Mouse (Mus musculus): ENCODE results near the gene Ring1. TPM values are rescaled to one million over a fixed set of nuclear protein-coding genes. Genes with fewer than 3 reads are reported as not detected.
A peak's percentile ranks its signal among the peaks of the same experiment; 100 is the strongest.
"Not testable (repeated sequence)": the region's sequence is repeated elsewhere in the genome, so short reads cannot be mapped to it uniquely, and the experiment has no call there.

Ring1 gene
- polyA plus RNA-seq, 1 experiment from 2014 or later = 20.4 TPM

- peaks cover 10% of the 10 kb centered on the region for H3K4me1 ChIP-seq (replicated peaks; ENCODE audit: control insufficient read depth, insufficient read depth, low read length)
- peak within 1 kb of the TSS; percentile 51 for H3K4me3 ChIP-seq (replicated peaks; ENCODE audit: low read length)
- peak within 1 kb of the TSS; percentile 92 for H3K4me2 ChIP-seq (ENCODE audit: low read length)
- WGBS = under 1% methylated on average over 30 of the region's 30 CpGs
- H3K36me3 ChIP-seq (ENCODE audit: control insufficient read depth, insufficient read depth) = no peaks in the 10 kb centered on the region
- H3K27ac ChIP-seq (ENCODE audit: low read length) = no peak within 1 kb of the TSS
- peak; percentile 45; the same call in 1 of the 2 replicates for ATAC-seq
- peak within 1 kb of the TSS; percentile 51 for H3K9ac ChIP-seq (replicated peaks; ENCODE audit: low read depth, low read length)
- H3K9me3 ChIP-seq (ENCODE audit: control insufficient read depth, low read length) = no peaks in the 10 kb centered on the region
- H3K27me3 ChIP-seq (replicated peaks; ENCODE audit: control insufficient read depth, insufficient read depth, low read length) = 0 out of 2 replicates have a peak, but pooled peaks cover 4% of the 10 kb centered on the region
Observed at GRCm38 (mm10) chr17:34000150-34000537, 24.3 kb downstream of the Ring1 start, which contains the start of gene H2-K1. H2-K1 (minus strand) TSS chr17:34000347.

DNA sequence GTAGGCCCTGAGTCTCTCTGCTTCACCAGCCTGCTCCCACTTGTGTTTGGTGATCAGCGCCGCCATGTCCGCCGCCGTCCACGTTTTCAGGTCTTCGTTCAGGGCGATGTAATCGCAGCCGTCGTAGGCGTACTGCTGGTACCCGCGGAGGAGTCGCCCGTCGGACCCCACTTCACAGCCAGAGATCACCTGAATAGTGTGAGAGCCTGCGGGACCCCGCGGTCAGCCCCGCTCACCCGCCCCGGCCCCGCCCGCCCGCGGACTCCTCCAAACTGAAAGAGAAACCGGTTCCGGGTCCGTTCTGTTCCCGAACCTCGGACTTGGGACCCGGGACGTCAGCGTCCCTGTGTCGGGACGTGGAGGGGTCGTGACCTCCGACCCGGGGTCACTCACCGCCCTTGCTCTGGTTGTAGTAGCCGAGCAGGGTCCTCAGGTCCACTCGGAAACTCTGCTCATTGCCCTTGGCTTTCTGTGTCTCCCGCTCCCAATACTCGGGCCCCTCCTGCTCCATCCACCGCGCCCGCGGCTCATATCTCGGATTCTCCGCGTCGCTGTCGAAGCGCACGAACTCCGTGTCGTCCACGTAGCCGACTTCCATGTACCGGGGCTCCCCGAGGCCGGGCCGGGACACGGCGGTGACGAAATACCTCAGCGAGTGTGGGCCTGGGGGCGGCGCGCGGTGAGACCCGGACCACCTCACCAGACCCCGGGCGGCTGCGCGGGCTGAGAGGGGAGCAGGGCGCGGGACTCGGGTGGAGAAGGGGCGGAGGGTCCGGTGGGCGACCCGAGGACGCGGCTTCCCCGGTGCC, 24.9 kb downstream of the Ring1 start:
- Histone ChIP-seq H3K9ac (replicated peaks; ENCODE audit: low read depth, low read length) (peak overlapping the region; percentile 51), H3K27ac (ENCODE audit: low read length) (no peak overlapping the region), H3K36me3 (ENCODE audit: control insufficient read depth, insufficient read depth) (no peaks in the 10 kb centered on the region), H3K4me2 (ENCODE audit: low read length) (peak overlapping the region; percentile 92), H3K27me3 (replicated peaks; ENCODE audit: control insufficient read depth, insufficient read depth, low read length) (0 out of 2 replicates have a peak, but pooled peaks cover 4% of the 10 kb centered on the region), H3K4me3 (replicated peaks; ENCODE audit: low read length) (peak overlapping the region; percentile 51), H3K9me3 (ENCODE audit: control insufficient read depth, low read length) (no peaks in the 10 kb centered on the region), H3K4me1 (replicated peaks; ENCODE audit: control insufficient read depth, insufficient read depth, low read length) (peaks cover 10% of the 10 kb centered on the region)
- peak; percentile 12; the same call in 1 of the 2 replicates for ATAC-seq
- 2% methylated on average over 81 of the region's 87 CpGs for WGBS

DNA sequence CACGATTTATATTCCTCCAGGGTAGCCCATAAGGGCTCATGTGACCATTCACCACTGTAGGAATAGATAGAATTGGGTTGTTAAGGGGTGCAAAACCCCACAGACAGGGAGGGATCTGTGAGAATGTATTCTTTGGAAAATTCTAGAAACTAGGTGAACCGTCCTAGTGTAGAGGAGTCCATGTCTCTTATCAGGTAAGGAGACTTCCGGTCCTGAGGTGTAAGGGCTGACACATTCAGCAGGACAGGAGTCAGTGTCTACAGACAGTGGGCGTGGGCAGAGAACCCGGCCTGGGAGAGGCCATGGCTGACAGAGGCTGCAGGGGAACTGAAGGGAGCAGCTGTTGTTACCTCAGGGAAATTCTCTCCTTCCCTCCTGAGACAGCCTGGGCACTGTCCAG, 25.8 kb downstream of the Ring1 start:
- H3K36me3 ChIP-seq (ENCODE audit: control insufficient read depth, insufficient read depth); H3K9ac ChIP-seq (replicated peaks; ENCODE audit: low read depth, low read length); ATAC-seq; H3K4me1 ChIP-seq (replicated peaks; ENCODE audit: control insufficient read depth, insufficient read depth, low read length); H3K27ac ChIP-seq (ENCODE audit: low read length); H3K9me3 ChIP-seq (ENCODE audit: control insufficient read depth, low read length); H3K4me3 ChIP-seq (replicated peaks; ENCODE audit: low read length); H3K4me2 ChIP-seq (ENCODE audit: low read length); H3K27me3 ChIP-seq (replicated peaks; ENCODE audit: control insufficient read depth, insufficient read depth, low read length): not testable (repeated sequence)
- WGBS = 70% methylated on average over 5 of the region's 5 CpGs

GRCm38 (mm10) chr17:33997025-33997424, 27.5 kb downstream of the Ring1 start:
- not testable (repeated sequence) for H3K27me3 ChIP-seq (replicated peaks; ENCODE audit: control insufficient read depth, insufficient read depth, low read length); H3K4me2 ChIP-seq (ENCODE audit: low read length); H3K9me3 ChIP-seq (ENCODE audit: control insufficient read depth, low read length); H3K9ac ChIP-seq (replicated peaks; ENCODE audit: low read depth, low read length); H3K4me3 ChIP-seq (replicated peaks; ENCODE audit: low read length); H3K27ac ChIP-seq (ENCODE audit: low read length); H3K4me1 ChIP-seq (replicated peaks; ENCODE audit: control insufficient read depth, insufficient read depth, low read length); H3K36me3 ChIP-seq (ENCODE audit: control insufficient read depth, insufficient read depth); ATAC-seq
- WGBS = 91% methylated on average over 2 of the region's 2 CpGs

DNA sequence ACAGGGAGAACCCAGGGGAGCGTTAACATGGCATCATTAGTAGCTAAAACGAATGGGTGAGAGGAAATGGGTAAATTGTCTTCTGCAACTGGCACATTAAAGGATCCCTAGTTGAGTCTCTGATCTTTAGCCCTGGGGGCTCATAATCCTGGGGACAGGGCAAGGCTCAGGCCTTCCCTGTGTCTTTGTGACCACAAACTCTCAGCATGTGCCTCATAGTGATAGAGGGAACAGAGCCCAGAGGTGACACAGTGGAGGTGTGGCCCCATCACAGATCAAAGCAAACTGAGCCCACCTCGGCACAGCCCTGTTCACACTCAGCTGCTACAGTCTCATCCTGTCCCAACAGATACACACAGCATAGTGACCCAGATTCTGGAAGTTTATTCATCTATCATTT, 28.8 kb downstream of the Ring1 start:
- H3K27ac ChIP-seq (ENCODE audit: low read length) = no peak overlapping the region
- 80% methylated on average over 3 of the region's 3 CpGs for WGBS

GRCm38 (mm10) chr17:33994959-33995358, 29.5 kb downstream of the Ring1 start:
- peaks cover 6% of the 10 kb centered on the region for H3K4me1 ChIP-seq (replicated peaks; ENCODE audit: control insufficient read depth, insufficient read depth, low read length)
- no peak overlapping the region for H3K9ac ChIP-seq (replicated peaks; ENCODE audit: low read depth, low read length)
- H3K27ac ChIP-seq (ENCODE audit: low read length) = no peak overlapping the region
- 93% methylated on average over 8 of the region's 8 CpGs for WGBS
- no peak overlapping the region for H3K4me2 ChIP-seq (ENCODE audit: low read length)
- ATAC-seq = no peak
- H3K27me3 ChIP-seq (replicated peaks; ENCODE audit: control insufficient read depth, insufficient read depth, low read length) = 0 out of 2 replicates have a peak, but pooled peaks cover 4% of the 10 kb centered on the region
- H3K9me3 ChIP-seq (ENCODE audit: control insufficient read depth, low read length) = no peaks in the 10 kb centered on the region
- H3K36me3 ChIP-seq (ENCODE audit: control insufficient read depth, insufficient read depth) = no peaks in the 10 kb centered on the region
- no peak overlapping the region for H3K4me3 ChIP-seq (replicated peaks; ENCODE audit: low read length)

More for the DNA sequence above, 28.8 kb downstream of the Ring1 start:
- no peaks in the 10 kb centered on the region for H3K9me3 ChIP-seq (ENCODE audit: control insufficient read depth, low read length)
- 0 out of 2 replicates have a peak, but pooled peaks cover 4% of the 10 kb centered on the region for H3K27me3 ChIP-seq (replicated peaks; ENCODE audit: control insufficient read depth, insufficient read depth, low read length)
- no peaks in the 10 kb centered on the region for H3K36me3 ChIP-seq (ENCODE audit: control insufficient read depth, insufficient read depth)
- peaks cover 10% of the 10 kb centered on the region for H3K4me1 ChIP-seq (replicated peaks; ENCODE audit: control insufficient read depth, insufficient read depth, low read length)
- no peak overlapping the region for H3K4me2 ChIP-seq (ENCODE audit: low read length)
- no peak for ATAC-seq
- H3K9ac ChIP-seq (replicated peaks; ENCODE audit: low read depth, low read length) = no peak overlapping the region
- H3K4me3 ChIP-seq (replicated peaks; ENCODE audit: low read length) = no peak overlapping the region

DNA sequence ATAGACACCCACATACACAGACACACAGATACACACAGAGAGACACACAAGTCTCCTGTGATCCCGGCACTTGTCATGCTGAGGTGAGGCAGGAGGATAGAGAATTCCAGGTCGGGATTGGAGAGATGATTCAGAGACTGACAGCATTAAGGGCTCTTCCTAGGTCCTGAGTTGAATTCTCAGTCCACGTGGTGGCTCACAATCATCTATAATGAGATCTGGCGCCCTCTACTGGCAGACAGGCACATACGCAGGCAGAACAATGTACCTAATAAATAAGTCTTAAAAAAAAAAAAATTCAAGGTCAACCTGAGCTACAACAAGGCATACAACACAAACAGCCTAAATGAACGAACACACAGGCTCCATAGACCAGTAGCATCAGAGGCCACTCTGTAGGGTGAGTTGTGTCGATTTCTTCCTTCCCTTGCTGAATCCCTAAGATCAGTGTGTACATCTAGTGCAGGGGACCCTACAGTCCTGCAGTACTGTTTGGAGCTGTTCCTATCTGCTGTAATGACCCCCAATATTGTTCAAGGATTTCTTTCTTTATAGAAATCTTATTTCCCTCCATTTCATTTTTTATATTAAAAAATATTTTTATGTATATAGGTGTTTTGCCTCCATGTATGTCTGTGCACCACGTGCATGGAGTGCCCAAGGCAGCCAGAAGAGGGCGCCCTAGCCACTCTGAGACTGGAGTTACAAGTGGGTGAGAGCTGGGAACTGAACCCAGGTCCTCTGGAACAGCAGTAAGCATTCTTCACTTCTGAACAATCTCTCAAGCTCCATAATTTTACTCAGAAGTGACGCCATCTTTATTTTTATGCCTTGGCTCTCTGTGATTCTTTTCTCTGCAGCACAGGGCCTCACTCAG, 32.5 kb downstream of the Ring1 start:
- no peaks in the 10 kb centered on the region for H3K9me3 ChIP-seq (ENCODE audit: control insufficient read depth, low read length)
- no peak overlapping the region for H3K27ac ChIP-seq (ENCODE audit: low read length)
- H3K4me2 ChIP-seq (ENCODE audit: low read length) = no peak overlapping the region
- H3K4me3 ChIP-seq (replicated peaks; ENCODE audit: low read length) = no peak overlapping the region
- 31% methylated on average over 10 of the region's 10 CpGs for WGBS
- 0 out of 2 replicates have a peak, but pooled peaks have one; percentile 40 for ATAC-seq
- H3K27me3 ChIP-seq (replicated peaks; ENCODE audit: control insufficient read depth, insufficient read depth, low read length) = 0 out of 2 replicates have a peak, but pooled peaks cover 4% of the 10 kb centered on the region
- H3K4me1 ChIP-seq (replicated peaks; ENCODE audit: control insufficient read depth, insufficient read depth, low read length) = no peaks in the 10 kb centered on the region
- no peak overlapping the region for H3K9ac ChIP-seq (replicated peaks; ENCODE audit: low read depth, low read length)
- H3K36me3 ChIP-seq (ENCODE audit: control insufficient read depth, insufficient read depth) = no peaks in the 10 kb centered on the region

GRCm38 (mm10) chr17:33982136-33982535, 42.3 kb downstream of the Ring1 start:
- Histone ChIP-seq H3K4me3 (replicated peaks; ENCODE audit: low read length) (peak overlapping the region; percentile 49), H3K4me1 (replicated peaks; ENCODE audit: control insufficient read depth, insufficient read depth, low read length) (peaks cover 19% of the 10 kb centered on the region), H3K4me2 (ENCODE audit: low read length) (peak overlapping the region; percentile 51), H3K27me3 (replicated peaks; ENCODE audit: control insufficient read depth, insufficient read depth, low read length) (peaks cover 30% of the 10 kb centered on the region)
- H3K9me3 ChIP-seq (ENCODE audit: control insufficient read depth, low read length); H3K36me3 ChIP-seq (ENCODE audit: control insufficient read depth, insufficient read depth); H3K9ac ChIP-seq (replicated peaks; ENCODE audit: low read depth, low read length); H3K27ac ChIP-seq (ENCODE audit: low read length); ATAC-seq: not testable (repeated sequence)
- WGBS = 8% methylated on average over 8 of the region's 8 CpGs

All from forebrain, embryonic 16.5 days (tissue).